Mouse (Mus musculus) embryonic stem cell, embryonic (primary cell): ENCODE measurements around the gene Ptprg.

Experiments used
- CTCF ChIA-PET, 4 experiments: fragments of 300-600 bp in 2 of 4; fragments of 350-600 bp in 2 of 4; sonication (Branson Sonifier 250); formaldehyde crosslinking; loops; one replicate each; lab custom pipeline; 2022; ENCODE audit warnings: inconsistent platforms in 2 of 4; lab: Charles Lee
- POLR2A ChIA-PET, 4 experiments: fragments of 300-600 bp in 2 of 4; fragments of 350-600 bp in 2 of 4; sonication (Branson Sonifier 250); formaldehyde crosslinking; loops; one replicate each; lab custom pipeline; 2022; ENCODE audit warnings: antibody characterized with exemption in 4 of 4, inconsistent platforms in 1 of 4; lab: Charles Lee

The Ptprg gene

DNA sequence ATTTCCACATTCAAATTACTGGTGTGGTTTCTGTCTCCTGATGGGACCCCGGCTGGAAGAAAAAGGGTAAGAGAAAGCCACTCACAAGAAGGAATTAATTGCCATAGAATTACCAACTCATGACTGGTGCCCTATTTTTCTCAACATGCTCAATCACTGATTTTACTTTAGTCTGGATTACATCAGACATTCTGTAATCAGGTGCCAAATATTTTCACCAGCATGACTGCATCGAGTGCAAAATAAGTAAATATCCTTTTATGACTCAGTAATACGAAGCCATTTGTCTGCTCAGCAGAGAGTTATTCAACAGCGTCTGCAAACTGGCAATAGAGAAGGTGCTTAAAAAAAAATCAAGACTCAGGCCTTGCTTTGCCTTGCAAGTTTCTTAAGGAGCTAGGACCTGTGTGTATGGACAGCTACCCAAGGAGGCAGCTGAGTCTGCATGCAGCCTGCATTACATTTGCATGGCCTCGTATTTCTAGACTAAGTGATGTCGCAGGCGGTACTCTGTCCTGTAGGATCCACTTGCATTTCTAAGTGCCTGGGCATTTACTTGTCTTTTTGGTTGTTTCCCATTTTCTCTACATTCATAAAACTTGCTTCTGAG, 517.6 kb downstream of the Ptprg start:
- CTCF ChIA-PET, result no interaction called here
- POLR2A ChIA-PET, result interaction anchor here in 1 of 4 experiments (1.5 to 2.0 kb wide), 3 partner anchors 9 to 15 kb away, joined by 4 to 7 read pairs (median 7); no protein-coding TSS in a partner anchor

DNA sequence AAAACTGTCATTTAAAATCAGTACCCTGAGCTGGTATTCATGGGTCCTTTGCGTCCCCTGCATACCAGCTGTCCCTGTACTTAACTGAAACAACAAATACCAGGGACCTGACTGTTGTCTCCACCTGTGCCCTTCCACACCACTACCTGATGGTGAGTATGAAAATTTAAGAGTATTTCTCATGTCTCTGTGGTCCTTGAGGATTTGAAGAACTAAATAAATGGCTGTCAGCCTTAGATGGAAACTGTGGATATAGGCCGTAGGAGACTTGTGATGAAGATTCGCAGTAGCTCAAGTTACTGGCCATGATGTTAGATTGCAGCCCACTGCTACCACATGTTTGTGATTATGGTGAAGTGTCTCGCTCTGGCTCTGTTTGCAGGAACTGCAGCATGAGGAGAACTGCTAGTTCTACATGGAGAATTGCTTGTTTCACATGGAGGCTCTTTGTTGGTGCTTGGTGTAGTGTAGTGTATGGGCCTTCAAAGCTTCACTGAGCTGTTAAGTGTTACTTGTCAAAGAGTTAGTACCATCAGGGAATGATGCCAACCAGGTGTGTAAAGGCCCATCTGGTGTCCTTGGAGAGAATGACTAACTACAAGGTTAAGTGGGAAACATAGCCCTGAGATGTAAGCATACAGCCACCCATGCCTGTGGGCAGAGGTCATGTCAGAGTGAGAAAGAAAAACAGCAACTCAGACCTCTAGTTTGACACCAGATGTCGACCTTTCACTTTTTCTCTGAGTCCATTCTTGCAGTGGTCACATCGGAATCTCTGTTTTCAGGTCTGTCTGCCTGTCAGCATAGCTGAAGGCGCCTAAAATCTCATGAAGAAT, 518.9 kb downstream of the Ptprg start:
- CTCF ChIA-PET, result no interaction called here
- POLR2A ChIA-PET, result interaction anchor here in 2 of 4 experiments (0.9 to 2.0 kb wide), 5 partner anchors 8 to 255 kb away, joined by 3 to 7 read pairs (median 4); no protein-coding TSS in a partner anchor

DNA sequence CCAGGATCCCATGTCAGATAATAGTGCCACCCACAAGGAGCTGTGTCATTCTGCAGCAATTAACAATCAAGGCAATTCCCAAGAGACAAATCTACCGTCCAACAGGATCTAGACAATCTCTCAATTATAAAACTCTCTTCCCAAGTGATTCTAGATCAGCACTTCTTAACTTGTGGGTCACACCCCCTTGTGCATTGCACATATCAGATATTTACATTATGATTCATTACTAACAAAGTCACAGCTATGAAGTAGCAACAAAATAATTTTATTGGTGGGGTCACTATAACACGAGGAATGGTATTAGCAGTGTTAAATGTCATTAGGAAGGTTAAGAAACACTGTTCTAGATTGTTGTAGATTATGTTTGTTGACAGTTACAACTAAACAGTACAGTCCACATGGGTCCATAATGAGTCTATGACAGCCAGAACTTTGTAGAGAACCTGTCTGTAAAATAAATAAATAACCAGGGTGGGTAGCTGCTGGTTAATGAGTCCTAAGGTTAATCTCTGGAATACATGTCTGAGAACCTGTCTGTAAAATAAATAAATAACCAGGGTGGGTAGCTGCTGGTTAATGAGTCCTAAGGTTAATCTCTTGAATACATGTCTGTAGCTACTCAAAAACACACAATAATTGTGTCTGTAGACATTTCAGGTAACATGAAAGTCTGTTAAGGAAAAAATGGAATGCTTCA, 520.2 kb downstream of the Ptprg start:
- ChIA-PET CTCF (no interaction called here), POLR2A (interaction anchor here in 1 of 4 experiments (0.6 to 1.2 kb wide), 2 partner anchors 11 to 35 kb away, joined by 3 to 5 read pairs; no protein-coding TSS in a partner anchor)

DNA sequence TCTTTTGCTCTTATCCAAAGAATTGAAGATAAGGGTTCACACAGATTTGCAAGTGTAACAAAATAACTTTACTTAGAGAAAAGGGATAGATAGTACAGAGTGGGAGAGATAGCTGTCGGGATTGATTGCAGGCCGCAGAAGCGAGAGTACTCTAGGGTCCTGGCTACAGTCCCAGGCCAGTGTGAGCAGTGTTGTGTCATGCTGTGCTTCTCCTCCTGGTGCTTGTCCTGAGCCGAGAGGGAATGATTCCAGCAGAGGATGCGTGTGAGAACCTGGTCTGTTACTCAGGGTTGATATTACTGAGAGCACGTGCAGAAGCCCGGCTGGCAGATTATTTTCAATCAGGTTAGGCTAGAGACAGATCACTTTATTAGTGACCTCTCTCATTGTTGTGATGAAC, 523.9 kb downstream of the Ptprg start:
- CTCF ChIA-PET, result no interaction called here
- POLR2A ChIA-PET, result no interaction called here

DNA sequence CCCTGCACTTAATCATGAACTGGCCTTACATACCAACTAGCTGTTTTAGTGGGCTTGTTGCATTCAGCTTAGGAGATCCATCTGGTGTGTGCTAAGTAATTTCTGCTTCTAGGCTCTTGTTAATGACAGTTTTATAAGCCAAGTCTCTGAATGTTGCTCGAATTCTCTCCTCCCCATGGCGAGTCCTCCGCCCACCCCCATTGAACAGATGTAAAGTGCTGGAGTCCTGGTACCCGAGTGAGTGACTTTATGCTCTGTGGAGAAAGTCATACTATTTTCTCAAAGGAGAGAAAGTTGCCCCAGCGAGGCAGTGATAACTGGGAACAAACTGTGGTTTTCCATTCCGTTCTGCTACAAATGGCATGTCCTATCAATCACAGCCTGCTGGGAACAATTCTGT, 525.9 kb downstream of the Ptprg start:
- ChIA-PET POLR2A (interaction anchor here in 1 of 4 experiments (0.7 to 1.6 kb wide), 3 partner anchors 10 to 66 kb away, joined by 3 to 4 read pairs (median 3); no protein-coding TSS in a partner anchor), CTCF (no interaction called here)

DNA sequence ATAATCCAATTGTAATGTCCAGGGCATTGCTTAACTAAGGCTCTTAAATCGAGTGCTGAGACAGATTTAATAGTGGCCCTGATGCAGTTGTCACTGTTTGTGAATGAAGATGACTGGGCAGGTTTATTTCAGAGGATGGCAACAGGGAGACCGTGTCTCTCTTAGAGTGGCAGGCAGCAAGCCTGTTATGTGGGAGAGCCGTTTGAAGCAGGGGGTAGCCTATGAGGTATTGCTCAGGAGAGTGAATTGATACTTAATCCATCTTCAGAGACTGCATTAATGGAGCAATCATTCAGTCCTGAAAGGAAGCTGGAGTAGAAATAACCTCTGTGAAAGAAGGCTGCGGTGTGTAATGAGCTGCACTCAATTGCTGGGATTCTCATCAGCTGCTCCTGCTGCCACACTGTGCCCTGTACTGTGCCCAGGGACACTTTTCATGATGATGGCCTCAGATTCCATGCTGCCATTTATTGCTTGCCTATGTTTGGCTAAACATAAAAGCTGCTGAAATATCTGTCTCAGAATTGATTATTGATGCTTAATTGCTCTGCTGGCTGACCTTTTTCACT, 526.6 kb downstream of the Ptprg start:
- POLR2A ChIA-PET, result interaction anchor here in 1 of 4 experiments (0.8 to 1.3 kb wide), 4 partner anchors 8 to 31 kb away, joined by 3 to 7 read pairs (median 3); no protein-coding TSS in a partner anchor

DNA sequence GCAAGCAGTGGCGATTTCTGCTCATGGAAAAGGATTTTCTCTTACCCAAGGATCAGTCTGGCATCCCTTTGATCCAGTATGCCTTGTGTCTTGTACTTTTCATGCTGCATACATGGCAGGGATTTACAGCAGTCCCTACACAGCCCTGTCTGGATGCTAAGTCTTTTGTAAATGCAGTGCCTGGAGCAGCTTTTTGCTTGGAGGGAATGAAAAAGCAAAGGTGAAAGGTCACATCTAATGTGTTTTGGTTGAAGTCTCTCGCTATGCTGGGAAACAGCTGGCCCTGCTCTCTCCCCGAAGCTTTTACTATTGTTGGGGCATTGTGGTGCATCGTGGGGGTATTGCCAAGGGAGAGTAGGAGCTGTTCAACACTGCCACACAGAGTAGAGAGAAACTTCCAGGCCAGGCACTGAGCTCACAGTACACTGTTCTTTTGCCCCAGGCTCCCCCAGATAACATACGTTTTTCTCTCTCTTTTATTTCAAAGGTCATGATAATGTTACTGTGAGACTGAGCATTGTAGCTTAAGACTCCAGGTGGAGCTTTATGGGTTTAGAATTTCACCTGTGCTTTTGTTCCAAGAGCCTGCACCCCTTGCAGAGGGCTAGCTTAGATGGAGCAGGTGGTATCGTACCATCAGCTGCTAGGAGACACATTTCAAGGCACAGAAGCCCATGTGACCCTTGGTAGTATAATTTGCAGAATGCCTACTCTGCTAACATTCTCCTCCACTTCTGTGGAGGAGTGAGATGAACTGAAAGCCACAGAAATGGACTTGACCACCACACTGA, 529.0 kb downstream of the Ptprg start:
- ChIA-PET CTCF (no interaction called here), POLR2A (interaction anchor here in 1 of 4 experiments (1.4 to 2.6 kb wide), 2 partner anchors 25 to 501 kb away, joined by 4 to 9 read pairs; no protein-coding TSS in a partner anchor)

More for the DNA sequence above, 526.6 kb downstream of the Ptprg start:
- CTCF ChIA-PET, result interaction anchor here in 1 of 4 experiments (0.9 kb wide), 1 partner anchor 22 kb away, joined by 3 read pairs; no protein-coding TSS in a partner anchor

DNA sequence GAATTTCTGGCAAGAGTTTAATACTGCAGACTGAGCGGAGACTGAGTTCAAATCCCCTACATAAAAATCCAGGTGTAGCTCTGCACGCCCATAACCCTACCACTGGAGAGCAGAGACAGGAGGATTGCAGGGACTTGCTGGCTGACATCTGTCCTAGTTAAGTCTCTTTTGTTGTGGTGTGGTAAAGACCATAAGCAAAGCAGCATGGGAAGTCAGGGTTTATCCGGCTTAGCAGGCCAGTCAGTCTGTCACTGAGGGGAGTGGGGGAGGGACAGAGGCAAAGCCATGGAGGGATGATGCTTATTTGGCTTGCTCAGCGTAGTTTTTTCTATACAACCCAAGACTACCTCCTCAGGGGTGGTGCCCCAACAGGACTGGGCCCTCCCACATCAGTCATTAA, 530.7 kb downstream of the Ptprg start:
- ChIA-PET CTCF (no interaction called here), POLR2A (interaction anchor here in 1 of 4 experiments (1.0 to 1.6 kb wide), 2 partner anchors 12 to 23 kb away, joined by 3 to 7 read pairs; no protein-coding TSS in a partner anchor)

DNA sequence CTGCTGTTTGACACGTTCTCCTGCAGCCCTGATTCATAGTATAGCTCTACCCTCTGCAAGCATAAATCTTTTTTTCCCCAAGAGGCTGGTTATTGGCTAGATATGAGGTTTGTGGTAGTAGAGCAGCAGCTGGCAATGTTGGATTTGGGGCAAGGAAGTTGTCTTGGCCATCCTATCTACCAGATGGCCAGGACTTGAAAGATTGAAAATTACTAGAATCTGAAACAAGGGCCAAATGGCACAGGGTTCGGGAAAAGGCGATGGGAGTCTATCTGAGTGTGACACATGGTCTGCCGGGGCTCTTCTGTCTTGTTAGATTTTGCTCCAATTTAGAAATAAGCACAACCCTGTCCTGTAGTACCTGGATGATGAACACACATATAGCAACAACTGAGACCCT, 531.7 kb downstream of the Ptprg start:
- ChIA-PET POLR2A (interaction anchor here in 1 of 4 experiments (0.8 to 2.4 kb wide), 6 partner anchors 9 to 27 kb away, joined by 3 to 7 read pairs (median 4); no protein-coding TSS in a partner anchor), CTCF (no interaction called here)

DNA sequence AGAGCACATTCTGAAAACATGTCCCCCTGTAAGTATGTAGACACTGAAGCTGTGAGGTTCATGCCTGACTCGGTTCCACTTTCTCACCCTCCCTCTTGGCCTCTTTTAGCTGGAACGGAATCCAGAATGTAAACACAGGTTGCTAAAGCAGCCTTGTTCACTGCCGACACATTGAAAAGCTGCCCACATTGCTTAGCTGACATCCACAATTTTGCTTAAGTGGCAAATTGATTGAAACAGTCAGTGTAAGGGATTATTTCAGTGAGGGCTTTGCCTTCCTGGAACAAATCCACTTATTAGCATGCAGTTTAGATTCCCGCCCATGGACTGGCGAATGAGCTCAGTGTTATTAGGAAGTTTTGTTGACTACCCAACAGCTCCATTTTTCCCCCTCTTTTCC, 532.8 kb downstream of the Ptprg start:
- CTCF ChIA-PET, result interaction anchor here in 1 of 4 experiments (0.7 kb wide), 1 partner anchor 22 kb away, joined by 3 read pairs; no protein-coding TSS in a partner anchor
- POLR2A ChIA-PET, result interaction anchor here in 1 of 4 experiments (0.6 to 2.4 kb wide), 5 partner anchors 10 to 250 kb away, joined by 3 to 7 read pairs (median 4); no protein-coding TSS in a partner anchor

DNA sequence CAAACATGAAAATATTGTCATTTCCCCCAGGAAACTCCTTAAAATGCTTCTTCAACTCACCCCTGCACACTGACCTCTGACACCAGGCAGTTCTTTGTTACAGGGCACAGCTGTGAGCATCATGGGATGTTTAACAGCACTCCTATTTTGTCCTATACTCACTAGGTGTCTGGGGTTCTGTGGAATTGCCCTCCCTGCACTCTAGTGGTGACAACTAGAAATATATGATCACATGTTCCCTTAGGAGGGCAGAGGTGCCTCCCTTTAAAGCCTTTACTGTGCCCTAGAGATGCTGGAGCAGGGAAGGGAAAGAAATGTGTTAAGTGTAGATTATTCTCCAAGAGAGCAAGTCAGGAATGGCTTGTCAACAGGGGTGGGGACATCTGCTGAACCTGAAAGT, 536.6 kb downstream of the Ptprg start:
- ChIA-PET POLR2A (no interaction called here), CTCF (no interaction called here)

DNA sequence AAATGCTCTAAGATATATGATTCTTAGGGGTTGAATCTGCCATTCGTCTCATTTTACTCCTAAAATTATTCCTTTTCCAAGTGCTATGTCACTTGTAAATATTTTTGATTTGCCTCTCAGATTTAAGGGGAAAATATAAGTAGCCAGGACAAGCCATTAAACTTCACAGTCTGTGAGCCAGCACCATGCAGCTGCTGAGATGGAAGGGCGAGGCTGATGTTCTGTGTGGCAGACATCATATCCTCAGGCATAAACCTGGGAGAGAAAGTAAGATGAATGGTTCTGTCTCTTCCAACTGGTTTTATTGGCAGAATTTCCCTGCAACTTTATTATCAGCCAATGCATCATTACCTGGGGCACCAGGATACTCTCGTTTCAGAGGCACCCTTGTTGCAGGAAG, 538.4 kb downstream of the Ptprg start:
- ChIA-PET POLR2A (interaction anchor here in 2 of 4 experiments (0.9 to 2.7 kb wide), 10 partner anchors 9 to 181 kb away, joined by 3 to 15 read pairs (median 4); no protein-coding TSS in a partner anchor), CTCF (no interaction called here)

DNA sequence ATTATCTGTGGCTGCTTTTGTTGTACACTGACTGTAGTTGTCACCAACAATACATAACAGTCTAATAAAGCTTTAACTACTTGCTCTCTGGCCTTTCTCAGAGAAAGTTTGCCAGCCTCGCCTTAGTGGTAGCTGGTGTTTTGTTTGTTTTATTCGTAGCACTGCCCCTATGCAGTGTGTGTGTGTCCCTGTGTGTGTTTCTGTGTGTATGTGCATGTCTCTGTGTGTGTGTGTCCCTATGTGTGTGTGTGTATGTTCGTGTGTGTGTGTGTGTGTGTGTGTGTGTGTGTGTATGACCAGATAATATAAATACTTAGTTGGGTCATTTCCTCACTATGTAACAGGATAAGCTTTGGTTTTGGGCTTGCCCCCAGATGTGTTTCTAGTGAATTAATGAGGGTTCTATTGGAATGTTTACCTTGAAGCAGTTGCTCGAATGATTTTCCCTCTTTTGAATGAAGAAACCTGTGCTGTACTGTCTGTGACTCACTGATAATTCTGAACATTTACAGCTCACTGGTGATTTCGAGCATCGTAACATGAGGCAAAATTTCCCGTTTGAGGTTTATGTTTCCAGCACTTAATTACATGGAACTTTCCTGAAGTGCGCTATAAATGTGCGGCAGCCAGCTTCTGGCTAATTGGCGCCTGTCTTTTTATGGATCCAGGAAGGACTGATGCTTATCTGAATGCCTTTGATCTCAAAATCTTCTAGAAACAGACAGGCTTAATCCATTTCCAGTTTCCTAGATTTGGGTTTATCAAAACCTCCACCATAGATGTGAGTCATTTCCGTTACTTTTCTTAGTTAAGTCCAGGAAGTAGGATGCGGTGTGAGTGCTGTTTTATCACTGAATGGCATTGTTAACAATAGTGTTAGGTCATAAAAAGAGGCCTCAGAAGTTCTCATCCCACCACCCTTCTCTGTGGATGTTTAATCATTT, 546.3 kb downstream of the Ptprg start:
- ChIA-PET POLR2A (interaction anchor here in 3 of 4 experiments (0.5 to 6.3 kb wide), 9 partner anchors 7 to 429 kb away, joined by 3 to 76 read pairs (median 5); no protein-coding TSS in a partner anchor), CTCF (no interaction called here)

DNA sequence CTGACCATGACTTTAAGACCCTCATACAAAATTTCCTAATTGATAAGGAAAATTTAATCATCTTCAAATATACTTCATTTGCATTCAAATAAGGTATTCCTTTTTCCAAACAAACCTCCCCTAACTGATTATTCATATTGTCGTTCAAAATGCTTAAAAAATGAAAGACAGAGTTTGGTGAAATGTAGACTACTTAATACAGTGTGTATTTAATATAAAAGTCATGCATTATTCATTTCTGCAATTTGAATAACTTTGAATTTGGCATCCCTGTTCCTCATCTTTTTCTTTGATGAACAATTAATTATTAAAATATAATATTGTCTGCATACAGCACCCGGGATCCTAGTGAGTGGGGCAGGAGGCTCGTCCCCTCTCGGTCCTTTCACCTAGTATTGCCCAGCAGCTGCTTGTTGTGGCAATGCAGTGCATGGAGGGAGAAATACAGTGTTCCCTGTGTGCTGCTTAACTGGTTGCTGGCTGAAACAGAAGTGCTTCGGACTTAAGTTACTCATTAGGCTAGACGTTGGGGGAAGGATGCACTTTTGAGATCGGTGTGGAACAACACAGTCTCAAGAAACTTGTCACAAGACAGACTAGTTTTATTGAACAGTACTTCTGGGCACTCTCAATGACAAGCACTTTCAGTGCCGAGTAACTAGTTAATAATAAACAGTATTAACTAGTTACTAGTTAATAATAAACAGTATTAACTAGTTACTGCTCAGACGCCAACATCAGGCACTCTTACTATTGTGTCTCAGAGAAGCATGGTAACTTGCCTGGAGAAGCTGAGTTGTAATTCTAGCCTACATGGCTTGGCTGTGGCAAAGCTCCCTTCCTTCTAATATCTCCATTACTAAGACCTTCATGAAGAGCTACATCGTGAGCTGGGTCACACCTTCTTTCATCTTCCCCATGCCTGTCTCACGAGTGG, 549.3 kb downstream of the Ptprg start:
- POLR2A ChIA-PET, result interaction anchor here in 2 of 4 experiments (0.5 to 3.6 kb wide), 3 partner anchors 9 to 465 kb away, joined by 3 to 41 read pairs (median 14); no protein-coding TSS in a partner anchor
- CTCF ChIA-PET, result no interaction called here
